Mouse (Mus musculus) megakaryocyte progenitor cell, adult 5-6 weeks (primary cell): ENCODE results near the gene Gmpr. TPM values are rescaled to one million over a fixed set of nuclear protein-coding genes. Genes with fewer than 3 reads are reported as not detected.
A peak's percentile ranks its signal among the peaks of the same experiment; 100 is the strongest.

Experiments used
- ATAC-seq: replicated peaks from 2 replicates; pipeline ENCODE4 v1.8.0; 2016; ENCODE audit warnings: mild to moderate bottlenecking, moderate TSS enrichment, inconsistent platforms; ENCODE audit not compliant: poor library complexity
- total RNA-seq, 2 experiments: library from RNA; stranded (forward) in 1 of 2; stranded (reverse) in 1 of 2; fragments of 157-497, 149-512 nt in 1 of 2; fragments of 200-1000 nt in 1 of 2; gene quantifications; 2 replicates each; pipeline versions ENCODE4 v1.2.3 to v1.2.4; 2015 to 2017

Gene Gmpr
- total RNA-seq, 2 experiments from 2014 or later = 13.6 to 20.5 TPM

GRCm38 (mm10) chr13:45537110-45537509 is 29.9 kb downstream of the Gmpr start:
- ATAC-seq = no peak

DNA sequence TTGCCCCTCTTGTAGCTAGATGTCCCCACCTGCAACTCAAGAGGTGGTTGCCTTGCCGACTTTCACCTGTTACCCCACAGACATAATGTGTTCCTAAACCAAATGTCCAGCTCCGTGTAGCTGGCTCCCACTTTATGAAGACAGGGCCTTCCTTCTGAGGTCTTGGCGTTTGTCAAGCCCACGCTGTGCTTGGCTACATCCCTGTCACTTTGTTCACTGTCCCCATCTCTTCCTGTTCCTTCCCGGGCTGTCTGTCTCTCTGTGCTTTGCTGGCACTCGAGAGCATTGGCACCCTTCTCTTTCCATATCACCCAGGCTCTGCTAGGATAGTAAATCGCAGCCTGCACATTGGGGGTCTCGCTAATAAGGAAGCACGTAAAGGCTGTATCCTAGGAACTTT is 30.8 kb downstream of the Gmpr start:
- ATAC-seq = no peak

DNA sequence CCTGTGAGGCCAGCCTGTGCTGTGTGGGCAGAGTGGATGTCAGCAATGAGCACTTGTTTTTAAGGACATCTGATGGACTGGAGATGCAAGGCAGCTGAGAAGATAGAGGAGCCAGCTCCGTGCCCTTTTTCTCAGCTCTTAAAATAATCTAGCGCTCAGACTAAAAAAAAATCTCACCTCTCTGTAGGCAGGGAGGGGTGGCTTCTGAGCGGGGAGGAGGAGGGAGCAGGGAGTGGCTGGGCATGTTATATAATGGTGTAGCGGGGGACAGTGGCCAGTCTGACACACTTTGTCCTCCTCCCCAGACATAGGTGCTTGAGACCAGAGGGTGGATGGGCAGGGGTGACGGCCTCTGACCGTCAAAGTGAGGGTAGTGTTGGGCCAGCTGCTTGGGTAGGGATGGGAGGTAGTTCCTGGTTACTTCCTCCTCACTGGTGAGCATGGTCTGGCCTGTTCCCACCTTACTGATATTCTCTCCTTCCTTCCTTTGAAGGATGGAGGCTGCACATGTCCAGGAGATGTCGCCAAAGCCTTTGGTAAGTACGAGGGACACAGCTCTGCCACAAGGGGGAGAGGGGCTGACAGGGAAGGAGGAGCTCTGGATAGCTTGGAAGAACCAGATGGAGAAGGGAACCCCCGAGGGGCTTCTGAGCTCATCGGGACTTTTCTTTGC is 31.4 kb downstream of the Gmpr start:
- ATAC-seq = peak; percentile 70

- peak; percentile 89 for ATAC-seq
Observed at GRCm38 (mm10) chr13:45539205-45539568, 31.9 kb downstream of the Gmpr start.

- peak; percentile 97 for ATAC-seq
Observed at GRCm38 (mm10) chr13:45545974-45546373, 38.7 kb downstream of the Gmpr start.

- no peak for ATAC-seq
Observed at GRCm38 (mm10) chr13:45546946-45547345, 39.7 kb downstream of the Gmpr start.

GRCm38 (mm10) chr13:45547549-45547948 is 40.3 kb downstream of the Gmpr start:
- ATAC-seq = no peak

DNA sequence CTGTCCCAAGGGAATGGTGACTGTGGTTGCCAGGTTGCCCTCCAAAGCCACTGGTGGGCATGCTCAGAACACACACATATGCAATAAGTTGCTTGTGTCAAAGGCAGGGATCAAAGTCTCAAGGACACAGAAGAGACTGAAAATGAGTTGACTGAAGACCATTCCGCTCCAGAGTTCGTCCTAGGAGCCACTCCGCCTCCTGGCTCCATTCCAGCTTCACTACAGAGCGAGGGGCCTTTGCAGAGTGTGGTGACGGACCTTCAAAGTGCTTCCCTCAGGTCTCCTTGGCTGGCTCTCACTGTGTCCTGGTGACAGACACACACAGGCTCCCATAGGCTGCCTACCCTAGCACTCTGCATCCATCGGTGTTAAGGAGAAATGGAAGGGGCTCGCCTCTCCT is 46.4 kb downstream of the Gmpr start:
- no peak for ATAC-seq

GRCm38 (mm10) chr13:45558367-45558766 is 51.1 kb downstream of the Gmpr start:
- no peak for ATAC-seq

DNA sequence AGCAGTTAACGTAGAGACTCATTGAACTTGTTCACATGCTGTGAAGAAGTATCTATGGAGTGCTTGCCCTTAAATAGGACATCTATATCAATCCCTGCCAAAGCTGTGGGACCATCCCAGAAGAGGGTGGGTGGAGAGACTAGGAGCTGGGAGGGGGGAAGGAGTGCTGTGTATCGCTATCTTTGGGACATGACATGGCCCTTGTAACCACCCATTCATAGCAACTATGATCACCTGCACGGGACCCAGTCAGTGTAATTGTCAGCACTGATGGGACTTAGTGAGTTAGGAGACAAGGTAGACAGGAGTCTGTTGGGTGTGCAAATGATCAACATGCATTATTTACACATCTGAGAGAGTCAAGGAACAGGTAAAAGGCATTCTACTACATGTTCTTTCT is 52.0 kb downstream of the Gmpr start:
- no peak for ATAC-seq

DNA sequence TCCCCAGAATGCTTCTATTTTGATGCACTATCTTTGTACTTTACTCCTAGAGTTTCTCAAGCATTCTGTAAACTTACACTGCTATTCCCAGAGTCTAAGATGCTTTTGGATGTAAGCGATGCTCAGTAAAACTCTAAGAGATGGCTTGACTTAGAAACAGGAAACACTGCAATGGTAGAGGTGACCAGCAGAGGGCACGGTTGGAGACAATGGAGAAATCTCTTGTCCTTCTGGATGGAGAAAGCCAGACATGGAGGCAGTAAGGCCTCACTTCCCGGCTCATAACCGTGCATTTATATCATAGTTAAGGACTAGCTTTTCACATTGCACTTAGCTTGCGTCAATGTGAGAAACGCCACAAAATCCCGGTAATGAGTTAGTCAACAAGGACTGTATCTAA is 53.3 kb downstream of the Gmpr start:
- peak; percentile 57; the same call in 1 of the 2 replicates for ATAC-seq

- no peak for ATAC-seq
Observed at GRCm38 (mm10) chr13:45562011-45562410, 54.8 kb downstream of the Gmpr start.

DNA sequence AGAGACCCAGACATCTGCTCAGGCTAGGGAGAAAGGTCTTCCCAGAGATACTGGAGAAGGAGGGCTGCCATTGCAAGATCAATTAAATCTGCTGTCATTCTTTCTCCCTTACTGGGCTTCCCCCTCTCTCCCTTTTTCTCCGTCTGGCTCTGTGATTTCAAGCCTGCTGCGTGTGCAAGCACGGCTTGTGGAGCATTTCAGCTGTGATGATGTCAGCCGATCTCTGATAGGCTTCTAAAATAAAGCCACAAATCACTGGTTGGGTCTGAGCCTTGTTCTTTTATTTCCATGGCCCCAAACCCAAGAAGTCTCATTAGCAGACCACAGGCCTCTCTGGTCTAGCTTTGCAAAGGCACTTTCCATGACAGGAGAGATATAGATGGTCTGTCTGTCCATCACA is 57.7 kb downstream of the Gmpr start:
- no peak for ATAC-seq

GRCm38 (mm10) chr13:45569932-45570331 is 62.7 kb downstream of the Gmpr start:
- no peak for ATAC-seq

DNA sequence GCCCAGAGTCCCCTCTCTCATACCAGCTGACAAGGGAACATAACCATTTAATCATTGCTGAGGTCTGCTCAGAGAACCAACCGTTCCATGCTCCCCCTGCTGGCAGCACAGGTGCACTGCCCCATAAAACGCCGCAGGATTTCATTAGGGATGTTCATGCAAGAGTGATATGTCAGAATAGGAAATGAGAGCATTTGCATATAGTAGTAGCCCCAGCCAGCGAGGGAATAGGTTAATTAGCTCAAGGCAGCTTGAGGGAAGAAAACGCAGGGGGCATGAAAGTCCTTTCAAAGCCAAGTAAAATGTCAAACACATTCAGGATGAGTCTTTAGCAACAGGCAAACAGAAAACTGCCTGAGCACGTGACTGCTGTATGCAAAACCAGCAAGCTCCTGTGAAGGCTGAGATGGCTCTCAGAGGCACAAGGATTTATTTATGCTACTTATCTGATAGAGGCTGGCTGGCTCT is 64.6 kb downstream of the Gmpr start:
- ATAC-seq = peak; percentile 98

GRCm38 (mm10) chr13:45572768-45573167 is 65.5 kb downstream of the Gmpr start:
- peak; percentile 71 for ATAC-seq

DNA sequence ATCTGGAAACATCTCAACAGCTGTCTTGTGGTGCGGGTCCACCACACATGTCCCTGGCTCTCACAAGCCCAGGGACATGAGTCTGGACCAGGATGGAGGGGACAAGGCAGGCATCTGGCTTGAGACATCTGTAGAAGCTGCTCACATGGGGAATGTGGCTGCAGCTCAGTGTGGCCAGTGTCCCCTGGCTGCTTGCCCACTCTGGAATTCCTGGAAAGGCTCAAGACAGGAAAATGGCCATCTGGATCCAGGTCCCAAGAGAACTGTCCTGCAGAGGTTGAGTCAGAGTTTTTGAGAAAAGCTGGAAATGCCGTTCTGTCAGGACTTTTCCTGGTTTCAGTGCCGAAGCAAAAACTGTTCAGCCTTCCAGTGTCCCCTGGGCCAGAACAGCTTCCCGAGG is 68.9 kb downstream of the Gmpr start:
- no peak for ATAC-seq

DNA sequence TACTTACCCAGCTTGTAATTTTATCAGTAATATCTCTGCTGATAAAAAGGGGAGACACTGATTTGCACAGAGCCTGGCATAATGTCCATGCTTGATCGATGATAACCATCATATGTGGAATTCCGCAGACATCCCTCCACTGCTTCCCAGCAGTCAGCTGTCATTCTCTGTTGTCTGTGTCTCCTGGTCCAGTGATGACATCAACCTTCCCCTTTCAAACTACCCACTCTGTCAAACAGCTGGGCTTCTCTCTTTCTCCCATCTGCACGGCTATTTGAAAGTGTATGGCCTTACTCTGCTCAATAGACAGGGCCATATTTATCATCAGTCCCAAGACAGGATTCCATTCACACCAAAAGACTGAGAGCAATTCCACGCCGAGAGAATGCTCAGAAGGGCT is 70.1 kb downstream of the Gmpr start:
- ATAC-seq = no peak

- ATAC-seq = no peak
Observed at GRCm38 (mm10) chr13:45577784-45578183, 70.5 kb downstream of the Gmpr start.

GRCm38 (mm10) chr13:45579751-45580150 is 72.5 kb downstream of the Gmpr start:
- no peak for ATAC-seq

DNA sequence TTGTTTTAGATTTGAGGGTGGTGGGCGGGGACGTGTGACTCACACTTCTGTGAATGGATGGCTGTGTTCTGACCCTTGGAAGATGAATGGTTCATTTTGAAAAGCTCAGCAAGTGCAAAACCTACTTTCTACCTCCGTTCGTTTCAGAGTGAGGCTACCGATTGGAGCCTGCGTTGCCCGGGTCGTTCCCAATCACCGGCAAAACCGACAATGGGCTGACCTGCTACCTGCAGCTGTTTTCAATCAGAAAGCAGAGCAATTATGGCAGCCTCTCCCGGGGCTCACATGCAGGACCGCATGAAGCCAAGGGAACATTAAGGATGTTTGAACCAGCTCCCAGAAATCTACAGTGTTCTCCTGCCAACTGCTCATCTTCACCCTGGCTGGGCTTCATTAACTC is 75.0 kb downstream of the Gmpr start:
- ATAC-seq = no peak

DNA sequence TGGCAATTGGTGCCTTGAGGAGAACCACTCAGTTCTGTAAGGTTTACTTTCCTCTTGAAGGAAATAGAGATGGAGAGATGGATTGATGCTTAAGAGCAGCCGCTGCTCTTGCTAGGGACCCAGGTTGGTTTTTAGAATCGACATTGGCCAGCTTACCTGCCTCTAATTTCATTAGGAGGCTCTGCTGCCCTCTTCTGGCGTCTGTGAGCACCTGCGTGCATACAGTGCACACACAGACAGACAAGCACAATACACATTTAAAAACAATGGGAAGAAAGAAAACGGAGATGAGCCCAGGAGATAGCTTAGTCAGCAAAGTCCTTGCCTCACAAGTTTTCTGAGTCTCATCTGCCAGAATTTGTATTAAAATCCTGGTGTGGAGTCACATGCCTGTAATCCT is 75.8 kb downstream of the Gmpr start:
- no peak for ATAC-seq

DNA sequence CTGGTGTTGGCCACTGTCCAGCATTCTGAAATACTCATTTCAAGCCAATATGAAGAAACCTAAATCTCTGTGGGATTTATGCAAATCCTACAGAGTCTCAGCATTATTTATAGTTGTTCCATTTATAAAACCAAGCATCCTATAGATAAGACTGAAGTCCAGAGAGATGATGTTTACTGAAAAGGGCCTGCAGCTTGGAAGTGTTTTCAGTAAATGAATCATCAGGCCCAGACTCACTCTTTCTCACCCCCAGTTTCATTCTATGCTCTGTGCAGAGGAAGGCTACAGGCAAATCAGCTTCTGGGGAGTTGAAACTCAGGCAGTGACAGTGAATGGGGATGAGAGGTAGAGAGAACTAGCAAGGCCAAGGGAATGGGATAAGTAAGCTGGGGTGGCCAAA is 83.7 kb downstream of the Gmpr start:
- no peak for ATAC-seq
